Mouse (Mus musculus) brain, embryonic 14.5 days (tissue): ENCODE results near the gene Ttyh2.

Experiments
- CTCF ChIP-seq: fragments of 200-500 bp; IDR thresholded peaks from 2 replicates; pipeline ENCODE4 v1.5.1; 2012; ENCODE audit warnings: inconsistent platforms, mild to moderate bottlenecking, moderate library complexity, borderline replicate concordance; ENCODE audit not compliant: insufficient read depth, insufficient read length; ENCODE audit errors: extremely low read depth
- POLR2A ChIP-seq: fragments of 200-500 bp; IDR thresholded peaks from 2 replicates; pipeline ENCODE4 v1.6.1; 2012; ENCODE audit warnings: mild to moderate bottlenecking, inconsistent platforms, borderline replicate concordance; ENCODE audit not compliant: poor library complexity, insufficient read depth, insufficient read length, severe bottlenecking; ENCODE audit errors: extremely low read depth

DNA sequence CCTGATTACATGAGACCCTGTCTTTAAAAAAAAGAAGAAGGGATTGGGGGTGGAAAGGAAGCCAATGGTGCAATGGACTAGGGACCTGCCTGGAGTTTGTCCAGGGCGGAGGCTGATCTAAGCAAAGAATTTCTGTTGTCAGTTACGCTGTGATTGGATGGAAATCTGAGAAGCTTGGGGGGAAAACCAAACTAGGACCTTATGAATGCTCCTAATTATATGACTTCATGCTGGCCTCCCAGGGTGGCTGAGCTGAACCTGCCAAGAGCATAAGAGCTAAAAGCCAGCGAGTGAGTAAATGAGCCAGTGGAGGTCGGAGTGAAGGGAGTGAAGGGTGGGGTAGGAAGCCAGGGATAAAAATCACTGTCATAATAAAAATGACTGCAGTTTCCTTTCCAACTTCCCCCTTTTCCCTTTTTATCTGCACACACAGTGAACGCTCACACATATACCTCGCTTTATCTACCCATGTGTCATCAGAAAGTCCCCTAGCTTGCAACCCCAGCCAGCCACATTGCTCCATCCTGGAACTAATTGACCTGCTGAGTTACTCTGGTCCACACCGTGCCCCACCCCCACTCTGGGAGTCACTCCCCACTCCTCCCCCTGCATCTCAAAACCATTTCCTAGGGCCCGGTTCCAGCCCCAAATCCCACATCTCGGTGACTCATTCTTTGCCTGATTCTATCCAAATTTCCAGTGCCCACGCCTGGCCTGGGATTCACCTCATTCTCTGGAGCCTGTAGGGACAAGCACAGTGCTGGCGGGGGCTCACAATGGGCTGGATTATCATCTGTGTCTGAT lies 49.8 kb downstream of the Ttyh2 start:
- TF ChIP-seq CTCF (no peak), POLR2A (no peak)
